Comparison of ENCODE assay signal across 8 mouse cellular contexts in genomic region chr6:83326761-83327160, GRCm38 (mm10). TPM values are rescaled to one million over a fixed set of nuclear protein-coding genes. Genes with fewer than 3 reads are reported as not detected.
A peak's percentile ranks its signal among the peaks of the same experiment; 100 is the strongest.
DNase-seq lines count a peak whose midpoint lies in the region; ATAC-seq lines count a peak whose summit lies in the region.
"Had no signal": no experiment of that assay in that cellular context is flagged by ENCODE, and none has a peak within 500 bp of the region (broad histone marks: within the 10 kb centered on the region; RNA-seq: fewer than 3 reads in every experiment).

No protein-coding gene starts in this region.

- peaks cover 8% of the 10 kb centered on the region for H3K36me3 ChIP-seq in neural tube, embryonic 11.5 days (ENCODE audit: control insufficient read depth, insufficient read depth, low read length)
- peaks cover 2% of the 10 kb centered on the region; the same call in 1 of the 2 replicates for H3K36me3 ChIP-seq in forebrain, embryonic 11.5 days (ENCODE audit: control insufficient read depth, insufficient read depth, low read length)
- peaks cover 21% of the 10 kb centered on the region for H3K36me3 ChIP-seq in liver, embryonic 11.5 days (ENCODE audit: control insufficient read depth, insufficient read depth, low read length)

- WGBS in neural tube, embryonic 11.5 days = 73% methylated on average over 6 of the region's 6 CpGs
- WGBS in forebrain, embryonic 11.5 days = 71% methylated on average over 6 of the region's 6 CpGs
- 52% methylated on average over 6 of the region's 6 CpGs for WGBS in liver, embryonic 11.5 days

- H3K4me2 ChIP-seq in neural tube, embryonic 11.5 days (ENCODE audit: low read depth) = peak overlapping the region; percentile 82
- peak overlapping the region; percentile 56 for H3K4me2 ChIP-seq in forebrain, embryonic 11.5 days (ENCODE audit: low read depth, low read length, severe bottlenecking)
- peak overlapping the region; percentile 79 for H3K4me2 ChIP-seq in liver, embryonic 11.5 days

- no peaks in the 10 kb centered on the region for H3K9me3 ChIP-seq in neural tube, embryonic 11.5 days (ENCODE audit: control insufficient read depth, low read length)
- no peaks in the 10 kb centered on the region for H3K9me3 ChIP-seq in forebrain, embryonic 11.5 days (ENCODE audit: control insufficient read depth, low read length)
- no peaks in the 10 kb centered on the region for H3K9me3 ChIP-seq in liver, embryonic 11.5 days (ENCODE audit: control insufficient read depth, low read length)

- no peak overlapping the region; the same call in 1 of the 2 replicates for H3K9ac ChIP-seq in neural tube, embryonic 11.5 days (ENCODE audit: low read length)
- H3K9ac ChIP-seq in forebrain, embryonic 11.5 days (ENCODE audit: low read length) = peak overlapping the region; percentile 78
- H3K9ac ChIP-seq in liver, embryonic 11.5 days (ENCODE audit: low read depth, low read length) = peak overlapping the region; percentile 84

- DNase-seq in neural tube, embryonic 11.5 days (ENCODE audit: low spot score) = no peak
- DNase-seq in neural tube, embryonic 10.5 days (ENCODE audit: extremely low spot score, low spot score) = no peak
- no peak for DNase-seq in forebrain, embryonic 11.5 days (ENCODE audit: low spot score)
- DNase-seq in liver, embryonic 11.5 days (ENCODE audit: low spot score) = no peak
- DNase-seq in layer of hippocampus, adult 18-20 months (ENCODE audit: low spot score in 2 of 2) = no peak
- no peak for DNase-seq in layer of hippocampus, postnatal 36 days
- DNase-seq: cerebellum, adult 11-12 months had no signal

- H3K4me1 ChIP-seq in neural tube, embryonic 11.5 days (ENCODE audit: control insufficient read depth, insufficient read depth, low read length) = 0 out of 2 replicates have a peak, but pooled peaks cover 7% of the 10 kb centered on the region
- no peaks in the 10 kb centered on the region for H3K4me1 ChIP-seq in forebrain, embryonic 11.5 days (replicated peaks; ENCODE audit: control insufficient read depth, insufficient read depth, low read length)
- H3K4me1 ChIP-seq in liver, embryonic 11.5 days (replicated peaks; ENCODE audit: control insufficient read depth, insufficient read depth, low read length) = peaks cover 13% of the 10 kb centered on the region

- ATAC-seq in neural tube, embryonic 11.5 days (ENCODE audit: insufficient read depth, low FRiP score, low TSS enrichment) = no peak
- no peak for ATAC-seq in forebrain, embryonic 11.5 days (replicated peaks; ENCODE audit: low FRiP score)
- ATAC-seq in liver, embryonic 11.5 days (replicated peaks; ENCODE audit: low FRiP score) = no peak
- no peak for ATAC-seq in monocyte, adult 5-6 weeks (replicated peaks; ENCODE audit: insufficient number of reproducible peaks, low FRiP score, low TSS enrichment, poor library complexity, severe bottlenecking)

- H3K27ac ChIP-seq in neural tube, embryonic 11.5 days (ENCODE audit: low read depth, low read length) = no peak overlapping the region
- H3K27ac ChIP-seq in forebrain, embryonic 11.5 days (ENCODE audit: low read depth, low read length) = no peak overlapping the region
- peak overlapping the region; percentile 86; the same call in 1 of the 2 replicates for H3K27ac ChIP-seq in liver, embryonic 11.5 days (ENCODE audit: low read depth, low read length)

- H3K27me3 ChIP-seq in neural tube, embryonic 11.5 days (ENCODE audit: control insufficient read depth, insufficient read depth, low read length) = no peaks in the 10 kb centered on the region
- no peaks in the 10 kb centered on the region for H3K27me3 ChIP-seq in forebrain, embryonic 11.5 days (ENCODE audit: control insufficient read depth, insufficient read depth, low read length)
- H3K27me3 ChIP-seq in liver, embryonic 11.5 days (replicated peaks; ENCODE audit: control insufficient read depth, insufficient read depth, low read length) = no peaks in the 10 kb centered on the region

- H3K4me3 ChIP-seq in neural tube, embryonic 11.5 days (ENCODE audit: low read depth, low read length) = peak overlapping the region; percentile 88
- peak overlapping the region; percentile 62 for H3K4me3 ChIP-seq in forebrain, embryonic 11.5 days (ENCODE audit: low read depth, low read length)
- peak overlapping the region; percentile 89 for H3K4me3 ChIP-seq in liver, embryonic 11.5 days (ENCODE audit: low read depth, low read length)

RNA-seq across cellular contexts. Expression of gene Mob1a, which starts 0.9 kb away (rescaled TPM):
- polyA plus RNA-seq in neural tube, embryonic 11.5 days (2014; fragmentation: Nextera tagmentation; extraction: Ambion mirVana) = 69.5 and 72.3 TPM in 2 replicates
- polyA plus RNA-seq in forebrain, embryonic 11.5 days (2014; fragmentation: Nextera tagmentation; extraction: Ambion mirVana) = 69.7 TPM in 2 replicates
- 78.5 and 84.8 TPM in 2 replicates for polyA plus RNA-seq in liver, embryonic 11.5 days (2014; fragmentation: Nextera tagmentation; extraction: Ambion mirVana)
- total RNA-seq in monocyte, adult 5-6 weeks (2017) = 300 to 314 TPM (median 304 TPM) in 3 replicates
- total RNA-seq in layer of hippocampus, adult 18-20 months (2021) = 10 to 100 TPM; 19.2 to 20.5 TPM
- 10 to 100 TPM; 21.6 to 21.7 TPM for total RNA-seq in layer of hippocampus, postnatal 36 days (2021)

RNA-seq across cellular contexts. Expression of gene Mthfd2, which starts 1.1 kb away (rescaled TPM):
- 43.1 and 45.7 TPM in 2 replicates for polyA plus RNA-seq in neural tube, embryonic 11.5 days (2014; fragmentation: Nextera tagmentation; extraction: Ambion mirVana)
- polyA plus RNA-seq in forebrain, embryonic 11.5 days (2014; fragmentation: Nextera tagmentation; extraction: Ambion mirVana) = 48.0 and 48.1 TPM in 2 replicates
- polyA plus RNA-seq in liver, embryonic 11.5 days (2014; fragmentation: Nextera tagmentation; extraction: Ambion mirVana) = 119 and 120 TPM in 2 replicates
- 25.6 to 40.2 TPM (median 28.5 TPM) in 3 replicates for total RNA-seq in monocyte, adult 5-6 weeks (2017)
- 1 to 10 TPM; 6.6 to 7.1 TPM for total RNA-seq in layer of hippocampus, adult 18-20 months (2021)
- total RNA-seq in layer of hippocampus, postnatal 36 days (2021) = 1 to 10 TPM; 6.1 to 6.7 TPM

RNA-seq across cellular contexts. Expression of gene Bola3, which starts 22.2 kb away (rescaled TPM):
- polyA plus RNA-seq in neural tube, embryonic 11.5 days (2014; fragmentation: Nextera tagmentation; extraction: Ambion mirVana) = 106 and 115 TPM in 2 replicates
- polyA plus RNA-seq in forebrain, embryonic 11.5 days (2014; fragmentation: Nextera tagmentation; extraction: Ambion mirVana) = 128 and 140 TPM in 2 replicates
- polyA plus RNA-seq in liver, embryonic 11.5 days (2014; fragmentation: Nextera tagmentation; extraction: Ambion mirVana) = 307 and 333 TPM in 2 replicates
- total RNA-seq in monocyte, adult 5-6 weeks (2017) = 13.0 to 48.5 TPM (median 38.5 TPM) in 3 replicates
- total RNA-seq in layer of hippocampus, adult 18-20 months (2021) = 10 to 100 TPM; 47.1 to 58.9 TPM
- 10 to 100 TPM; 51.1 to 55.5 TPM for total RNA-seq in layer of hippocampus, postnatal 36 days (2021)

Comparison
In these comparisons a context has a peak if more than half of its experiments do, and no peak if none do; other contexts are left out.
1. RNA of gene Mob1a, which starts 0.9 kb away (total RNA-seq): 300 to 314 TPM in monocyte, adult 5-6 weeks; 21.6 to 21.7 TPM in layer of hippocampus, postnatal 36 days and 19.2 to 20.5 TPM in layer of hippocampus, adult 18-20 months; every median in the first group is over 10 times any median in the second.
2. Peak in every context shown above with its lines, with median percentiles within 50 percentile points of each other: H3K4me2 ChIP-seq and H3K4me3 ChIP-seq.